Mouse (Mus musculus) stomach, embryonic 16.5 days (tissue): ENCODE data around the gene Nqo1. TPM values are rescaled to one million over a fixed set of nuclear protein-coding genes. Genes with fewer than 3 reads are reported as not detected.

ENCODE experiments used
- ATAC-seq: fragments of 200-750 bp; cut with Nextera tagmentation; 2 replicates; pipeline ENCODE4 v1.8.0; 2017; ENCODE audit warnings: moderate number of reproducible peaks, moderate TSS enrichment; ENCODE audit not compliant: insufficient read depth, low FRiP score
- H3K27ac ChIP-seq: fragments of 300-500 bp; sonication (generic); 2 replicates; pipeline ENCODE4 v1.5.1; 2014; ENCODE audit warnings: low read length
- H3K27me3 ChIP-seq: fragments of 300-500 bp; sonication (generic); 2 replicates; pipeline ENCODE4 v1.6.1; 2014; ENCODE audit warnings: low read length, control low read depth, mixed read lengths; ENCODE audit not compliant: control insufficient read depth, insufficient read depth
- H3K36me3 ChIP-seq: fragments of 300-500 bp; sonication (generic); 2 replicates; pipeline ENCODE4 v1.6.1; 2014; ENCODE audit warnings: low read length; ENCODE audit not compliant: control insufficient read depth, insufficient read depth
- H3K4me1 ChIP-seq: fragments of 300-500 bp; sonication (generic); 2 replicates; pipeline ENCODE4 v1.6.1; 2014; ENCODE audit warnings: low read length, control low read depth, mixed read lengths; ENCODE audit not compliant: control insufficient read depth, insufficient read depth
- H3K4me2 ChIP-seq: fragments of 300-500 bp; sonication (generic); 2 replicates; pipeline ENCODE4 v1.6.1; 2014; ENCODE audit warnings: low read depth, low read length, mixed read lengths
- H3K4me3 ChIP-seq: fragments of 300-500 bp; sonication (generic); replicated peaks from 2 replicates; pipeline ENCODE4 v1.5.1; 2014; ENCODE audit warnings: mild to moderate bottlenecking, low read length
- H3K9ac ChIP-seq: fragments of 300-500 bp; sonication (generic); 2 replicates; pipeline ENCODE4 v1.6.1; 2014; ENCODE audit warnings: low read length
- H3K9me3 ChIP-seq: fragments of 300-500 bp; sonication (generic); replicated peaks from 2 replicates; pipeline ENCODE4 v1.6.1; 2016; ENCODE audit warnings: low read length, control low read depth; ENCODE audit not compliant: control insufficient read depth
- WGBS: fragments of 180-500 bp; shearing (Covaris S2); extraction: QIAGEN DNeasy Blood & Tissue Kit; methylation state at CpG from one replicate; pipeline ENCODE4 v1.1.7; 2014; 5-methylcytosine and 5-hydroxymethylcytosine counted together
- polyA plus RNA-seq: library from polyadenylated mRNA; unstranded; fragments of >200 nt; fragmentation: Nextera tagmentation; extraction: Ambion mirVana; gene quantifications from 2 replicates; pipeline ENCODE4 v1.2.1, GENCODE M21; 2015

Nqo1 gene
- polyA plus RNA-seq, 1 experiment from 2014 or later = 25.0 TPM

GRCm38 (mm10) chr8:107396106-107396670 lies 6.8 kb downstream of the Nqo1 start:
- Histone ChIP-seq H3K27ac (no peak overlapping the region), H3K4me1 (peaks cover 10% of the 10 kb centered on the region; the same call in 1 of the 2 replicates), H3K4me3 (no peak overlapping the region), H3K27me3 (no peaks in the 10 kb centered on the region), H3K9ac (no peak overlapping the region), H3K9me3 (no peaks in the 10 kb centered on the region), H3K4me2 (no peak overlapping the region), H3K36me3 (no peaks in the 10 kb centered on the region)
- WGBS = 85% methylated on average over 10 of the region's 10 CpGs
- no peak for ATAC-seq

DNA sequence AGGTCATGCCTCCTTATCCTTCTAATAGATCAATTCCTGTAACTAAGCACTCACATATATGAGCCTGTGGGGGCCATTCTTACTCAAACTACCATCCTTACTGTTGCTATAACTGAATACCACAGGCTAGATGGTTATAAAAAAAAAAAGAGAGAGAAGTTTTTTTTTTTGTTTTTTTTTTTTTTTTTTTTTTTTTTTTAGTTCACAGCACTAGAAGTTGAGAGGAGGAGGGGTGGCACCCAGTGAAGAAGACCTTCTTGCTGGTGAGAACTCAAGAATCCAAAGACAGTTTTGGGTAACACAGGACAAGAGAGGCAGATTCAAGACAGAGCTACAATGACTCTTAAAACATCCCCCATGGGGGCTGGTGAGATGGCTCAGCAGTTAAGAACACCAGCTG lies 7.6 kb downstream of the Nqo1 start:
- no peaks in the 10 kb centered on the region for H3K27me3 ChIP-seq
- no peak overlapping the region for H3K4me2 ChIP-seq
- no peak overlapping the region for H3K9ac ChIP-seq
- no peaks in the 10 kb centered on the region for H3K9me3 ChIP-seq
- ATAC-seq = no peak
- no peaks in the 10 kb centered on the region for H3K36me3 ChIP-seq
- H3K4me1 ChIP-seq = peaks cover 10% of the 10 kb centered on the region; the same call in 1 of the 2 replicates
- no peak overlapping the region for H3K27ac ChIP-seq
- no peak overlapping the region for H3K4me3 ChIP-seq

- Histone ChIP-seq H3K27me3 (no peaks in the 10 kb centered on the region), H3K9ac (no peak overlapping the region), H3K9me3 (no peaks in the 10 kb centered on the region), H3K36me3 (no peaks in the 10 kb centered on the region), H3K4me2 (no peak overlapping the region), H3K4me1 (peaks cover 8% of the 10 kb centered on the region; the same call in 1 of the 2 replicates), H3K27ac (no peak overlapping the region), H3K4me3 (no peak overlapping the region)
- no peak for ATAC-seq
- 71% methylated on average over 4 of the region's 4 CpGs for WGBS
Measured at GRCm38 (mm10) chr8:107391136-107391516, 11.9 kb downstream of the Nqo1 start.

GRCm38 (mm10) chr8:107390476-107391135 lies 12.4 kb downstream of the Nqo1 start:
- Histone ChIP-seq H3K27ac (no peak overlapping the region), H3K27me3 (no peaks in the 10 kb centered on the region), H3K4me3 (no peak overlapping the region), H3K4me1 (peaks cover 8% of the 10 kb centered on the region; the same call in 1 of the 2 replicates), H3K9ac (no peak overlapping the region), H3K4me2 (no peak overlapping the region), H3K9me3 (no peaks in the 10 kb centered on the region), H3K36me3 (no peaks in the 10 kb centered on the region)
- ATAC-seq = no peak
- 91% methylated on average over 16 of the region's 16 CpGs for WGBS

GRCm38 (mm10) chr8:107389557-107389956 lies 13.4 kb downstream of the Nqo1 start:
- 45% methylated on average over 8 of the region's 8 CpGs for WGBS
- Histone ChIP-seq H3K9ac (no peak overlapping the region), H3K4me3 (no peak overlapping the region), H3K9me3 (no peaks in the 10 kb centered on the region), H3K4me1 (peaks cover 8% of the 10 kb centered on the region; the same call in 1 of the 2 replicates), H3K4me2 (no peak overlapping the region), H3K27ac (no peak overlapping the region), H3K27me3 (no peaks in the 10 kb centered on the region), H3K36me3 (no peaks in the 10 kb centered on the region)
- peak; percentile 67; the same call in 1 of the 2 replicates for ATAC-seq

- Histone ChIP-seq H3K4me3 (no peak overlapping the region), H3K4me2 (no peak overlapping the region), H3K9me3 (no peaks in the 10 kb centered on the region), H3K36me3 (no peaks in the 10 kb centered on the region), H3K27ac (no peak overlapping the region), H3K9ac (no peak overlapping the region), H3K4me1 (peaks cover 8% of the 10 kb centered on the region; the same call in 1 of the 2 replicates), H3K27me3 (no peaks in the 10 kb centered on the region)
- ATAC-seq = no peak
- 61% methylated on average over 5 of the region's 5 CpGs for WGBS
Measured at GRCm38 (mm10) chr8:107387861-107388260, 15.1 kb downstream of the Nqo1 start.

DNA sequence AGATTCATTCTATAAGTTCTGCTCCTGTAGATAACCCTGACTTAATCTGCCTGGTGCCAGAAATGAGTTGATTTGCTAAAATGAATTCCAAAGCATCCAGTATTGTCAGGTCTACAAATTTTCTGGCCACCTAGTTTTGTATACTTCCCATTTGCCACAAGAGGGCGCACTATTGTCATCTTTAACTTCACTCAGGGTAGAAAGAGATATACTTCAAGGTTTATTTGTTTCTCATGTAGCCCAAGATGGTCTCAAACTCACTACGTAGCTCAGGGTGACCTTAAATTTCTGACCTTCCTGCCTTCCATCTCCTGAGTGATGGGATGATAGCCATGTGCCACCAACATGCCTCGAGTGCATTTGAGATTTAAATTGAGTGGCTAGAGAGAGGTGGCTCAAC lies 16.4 kb downstream of the Nqo1 start:
- WGBS = 21% methylated on average over 3 of the region's 3 CpGs
- Histone ChIP-seq H3K4me1 (peaks cover 8% of the 10 kb centered on the region; the same call in 1 of the 2 replicates), H3K4me3 (no peak overlapping the region), H3K36me3 (no peaks in the 10 kb centered on the region), H3K4me2 (no peak overlapping the region), H3K9ac (no peak overlapping the region), H3K27me3 (no peaks in the 10 kb centered on the region), H3K9me3 (no peaks in the 10 kb centered on the region), H3K27ac (no peak overlapping the region)
- no peak for ATAC-seq

DNA sequence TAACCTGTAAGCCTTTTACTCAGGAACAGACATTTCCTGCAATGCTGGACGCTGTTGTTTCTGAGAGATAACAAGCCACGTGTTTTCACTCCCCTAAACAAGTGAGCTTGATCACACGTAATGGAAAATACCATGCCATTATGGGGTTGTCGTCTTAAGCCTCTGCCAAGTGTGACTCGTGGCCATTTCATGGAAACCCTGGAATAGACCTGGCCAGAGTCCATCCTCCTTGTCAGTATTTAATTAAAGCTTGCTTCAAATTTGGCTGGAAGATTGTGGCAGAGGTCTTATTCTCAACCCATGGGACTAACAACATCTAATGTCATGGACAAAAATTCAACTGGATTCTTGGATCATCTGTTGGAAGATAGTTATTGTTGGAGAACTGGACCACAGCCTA lies 16.8 kb downstream of the Nqo1 start:
- 54% methylated on average over 5 of the region's 5 CpGs for WGBS
- H3K4me2 ChIP-seq = no peak overlapping the region
- no peak overlapping the region for H3K9ac ChIP-seq

DNA sequence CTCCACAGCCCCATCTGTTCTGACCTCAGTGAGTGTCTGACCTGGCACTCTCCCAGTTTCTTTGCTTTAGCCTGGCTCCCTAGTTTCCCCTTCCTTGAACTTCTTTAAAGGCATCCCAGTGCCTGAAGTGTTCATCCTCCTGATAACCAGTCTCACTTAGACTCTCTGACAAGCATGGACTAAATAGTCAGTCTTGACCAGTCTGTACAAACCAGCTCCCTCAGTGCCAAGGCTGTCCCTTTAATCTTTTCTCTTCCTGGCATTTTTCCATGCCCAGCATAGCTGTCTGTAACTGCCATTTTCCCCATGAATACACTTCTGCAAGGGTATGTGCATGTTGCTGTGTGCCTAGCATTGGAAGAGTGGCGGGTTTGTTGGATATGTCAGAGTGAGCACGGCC lies 17.9 kb downstream of the Nqo1 start:
- H3K4me3 ChIP-seq = no peak overlapping the region
- WGBS = 76% methylated on average over 2 of the region's 2 CpGs
- ATAC-seq = no peak
- no peaks in the 10 kb centered on the region for H3K27me3 ChIP-seq
- no peaks in the 10 kb centered on the region for H3K9me3 ChIP-seq
- H3K4me1 ChIP-seq = peaks cover 6% of the 10 kb centered on the region; the same call in 1 of the 2 replicates
- H3K36me3 ChIP-seq = no peaks in the 10 kb centered on the region
- no peak overlapping the region for H3K4me2 ChIP-seq
- no peak overlapping the region for H3K9ac ChIP-seq
- no peak overlapping the region for H3K27ac ChIP-seq

More for the DNA sequence above, 16.8 kb downstream of the Nqo1 start:
- ATAC-seq = no peak
- Histone ChIP-seq H3K4me1 (peaks cover 8% of the 10 kb centered on the region; the same call in 1 of the 2 replicates), H3K36me3 (no peaks in the 10 kb centered on the region), H3K27ac (no peak overlapping the region), H3K4me3 (no peak overlapping the region), H3K27me3 (no peaks in the 10 kb centered on the region), H3K9me3 (no peaks in the 10 kb centered on the region)
